Mouse (Mus musculus) liver, embryonic 11.5 days (tissue): Measurements from ENCODE around the gene Apip. TPM values are rescaled to one million over a fixed set of nuclear protein-coding genes. Genes with fewer than 3 reads are reported as not detected.

Source experiments
- ATAC-seq: fragments of 200-750 bp; cut with Nextera tagmentation; replicated peaks from 2 replicates; pipeline ENCODE4 v1.8.0; 2017; ENCODE audit warnings: moderate number of reproducible peaks, mild to moderate bottlenecking, moderate TSS enrichment, moderate library complexity; ENCODE audit not compliant: low FRiP score
- DNase-seq: peaks from one replicate; pipeline ENCODE4 v3.0.0-alpha.2; 2017; ENCODE audit warnings: low spot score
- H3K27ac ChIP-seq: fragments of 300-500 bp; sonication (generic); 2 replicates; pipeline ENCODE4 v1.5.1; 2014; ENCODE audit warnings: mild to moderate bottlenecking, low read depth, low read length, control low read depth
- H3K27me3 ChIP-seq: fragments of 300-500 bp; sonication (generic); replicated peaks from 2 replicates; pipeline ENCODE4 v1.6.1; 2014; ENCODE audit warnings: low read length, mixed read lengths; ENCODE audit not compliant: control insufficient read depth, insufficient read depth
- H3K36me3 ChIP-seq: fragments of 300-500 bp; sonication (generic); 2 replicates; pipeline ENCODE4 v1.6.1; 2014; ENCODE audit warnings: mild to moderate bottlenecking, low read length, moderate library complexity, mixed read lengths; ENCODE audit not compliant: control insufficient read depth, insufficient read depth
- H3K4me1 ChIP-seq: fragments of 300-500 bp; sonication (generic); replicated peaks from 2 replicates; pipeline ENCODE4 v1.6.1; 2014; ENCODE audit warnings: low read length, mixed read lengths; ENCODE audit not compliant: control insufficient read depth, insufficient read depth
- H3K4me2 ChIP-seq: fragments of 300-500 bp; sonication (generic); 2 replicates; pipeline ENCODE4 v1.6.1; 2014; ENCODE audit warnings: mild to moderate bottlenecking, control low read depth, moderate library complexity
- H3K4me3 ChIP-seq: fragments of 300-500 bp; sonication (generic); 2 replicates; pipeline ENCODE4 v1.5.1; 2014; ENCODE audit warnings: low read depth, low read length, control low read depth
- H3K9ac ChIP-seq: fragments of 300-500 bp; sonication (generic); 2 replicates; pipeline ENCODE4 v1.6.1; 2014; ENCODE audit warnings: low read depth, low read length, control low read depth
- H3K9me3 ChIP-seq: fragments of 300-500 bp; sonication (generic); 2 replicates; pipeline ENCODE4 v1.6.1; 2016; ENCODE audit warnings: low read length, inconsistent platforms, mixed read lengths; ENCODE audit not compliant: control insufficient read depth
- WGBS: fragments of 180-500 bp; shearing (Covaris S2); extraction: QIAGEN DNeasy Blood & Tissue Kit; methylation state at CpG from one replicate; pipeline ENCODE4 v1.1.7; 2014; 5-methylcytosine and 5-hydroxymethylcytosine counted together
- polyA plus RNA-seq: library from polyadenylated mRNA; unstranded; fragments of >200 nt; fragmentation: Nextera tagmentation; extraction: Ambion mirVana; gene quantifications from 2 replicates; pipeline ENCODE4 v1.2.1, GENCODE M21; 2014

Gene Apip
- polyA plus RNA-seq, 1 experiment from 2014 or later: 63.4 TPM

GRCm38 (mm10) chr2:103066683-103067551 is 6.6 kb upstream of the Apip start:
- WGBS: 82% methylated on average over 8 of the region's 8 CpGs
- no peak for ATAC-seq

GRCm38 (mm10) chr2:103067552-103068207 is 5.8 kb upstream of the Apip start:
- no peak overlapping the region for H3K4me3 ChIP-seq
- DNase-seq (no peak), ATAC-seq (no peak)
- no peak overlapping the region for H3K9ac ChIP-seq
- 92% methylated on average over 2 of the region's 2 CpGs for WGBS
- H3K9me3 ChIP-seq: no peaks in the 10 kb centered on the region
- no peak overlapping the region for H3K4me2 ChIP-seq
- H3K27me3 ChIP-seq: no peaks in the 10 kb centered on the region
- peaks cover 10% of the 10 kb centered on the region for H3K4me1 ChIP-seq
- H3K36me3 ChIP-seq: no peaks in the 10 kb centered on the region
- no peak overlapping the region for H3K27ac ChIP-seq

More at GRCm38 (mm10) chr2:103066683-103067551, 6.6 kb upstream of the Apip start:
- no peaks in the 10 kb centered on the region for H3K36me3 ChIP-seq
- H3K27ac ChIP-seq: no peak overlapping the region
- DNase-seq: no peak
- H3K4me3 ChIP-seq: no peak overlapping the region
- H3K9ac ChIP-seq: no peak overlapping the region
- no peaks in the 10 kb centered on the region for H3K27me3 ChIP-seq
- peaks cover 6% of the 10 kb centered on the region for H3K4me1 ChIP-seq
- H3K9me3 ChIP-seq: no peaks in the 10 kb centered on the region
- no peak overlapping the region for H3K4me2 ChIP-seq

- no peak overlapping the region for H3K4me3 ChIP-seq
- H3K9ac ChIP-seq: no peak overlapping the region
- no peak for DNase-seq
- H3K27me3 ChIP-seq: no peaks in the 10 kb centered on the region
- H3K9me3 ChIP-seq: no peaks in the 10 kb centered on the region
- WGBS: 78% methylated on average over 1 of the region's 1 CpGs
- no peak overlapping the region for H3K4me2 ChIP-seq
- peaks cover 10% of the 10 kb centered on the region for H3K4me1 ChIP-seq
- no peak for ATAC-seq
- no peak overlapping the region for H3K27ac ChIP-seq
- H3K36me3 ChIP-seq: no peaks in the 10 kb centered on the region
Measured at GRCm38 (mm10) chr2:103068602-103069001, 4.9 kb upstream of the Apip start.

- H3K4me1 ChIP-seq: peaks cover 10% of the 10 kb centered on the region
- H3K36me3 ChIP-seq: no peaks in the 10 kb centered on the region
- H3K4me2 ChIP-seq: no peak overlapping the region
- H3K27ac ChIP-seq: no peak overlapping the region
- ATAC-seq: no peak
- H3K27me3 ChIP-seq: no peaks in the 10 kb centered on the region
- 83% methylated on average over 5 of the region's 5 CpGs for WGBS
- H3K4me3 ChIP-seq: no peak overlapping the region
- no peak for DNase-seq
- H3K9me3 ChIP-seq: no peaks in the 10 kb centered on the region
- H3K9ac ChIP-seq: no peak overlapping the region
Measured at GRCm38 (mm10) chr2:103069752-103070405, 3.6 kb upstream of the Apip start.

GRCm38 (mm10) chr2:103070586-103070985 is 2.9 kb upstream of the Apip start:
- ATAC-seq: no peak
- Histone ChIP-seq H3K9me3 (no peaks in the 10 kb centered on the region), H3K4me3 (no peak overlapping the region), H3K27ac (no peak overlapping the region), H3K9ac (no peak overlapping the region), H3K4me2 (no peak overlapping the region), H3K27me3 (no peaks in the 10 kb centered on the region), H3K4me1 (peaks cover 10% of the 10 kb centered on the region), H3K36me3 (no peaks in the 10 kb centered on the region)
- no peak for DNase-seq
- WGBS: 56% methylated on average over 3 of the region's 3 CpGs

- H3K4me2 ChIP-seq: no peak overlapping the region
- H3K9ac ChIP-seq: no peak overlapping the region
- no peaks in the 10 kb centered on the region for H3K27me3 ChIP-seq
- no peaks in the 10 kb centered on the region for H3K9me3 ChIP-seq
- no peaks in the 10 kb centered on the region for H3K4me1 ChIP-seq
- WGBS: 65% methylated on average over 6 of the region's 6 CpGs
- no peak overlapping the region for H3K4me3 ChIP-seq
- ATAC-seq (no peak), DNase-seq (no peak)
- H3K27ac ChIP-seq: no peak overlapping the region
- H3K36me3 ChIP-seq: no peaks in the 10 kb centered on the region
Measured at GRCm38 (mm10) chr2:103081117-103081516, 7.6 kb downstream of the Apip start.

GRCm38 (mm10) chr2:103081706-103082105 is 8.2 kb downstream of the Apip start:
- no peaks in the 10 kb centered on the region for H3K9me3 ChIP-seq
- no peak overlapping the region for H3K27ac ChIP-seq
- H3K4me3 ChIP-seq: no peak overlapping the region
- 67% methylated on average over 5 of the region's 5 CpGs for WGBS
- DNase-seq (no peak), ATAC-seq (no peak)
- H3K4me1 ChIP-seq: no peaks in the 10 kb centered on the region
- no peak overlapping the region for H3K4me2 ChIP-seq
- no peaks in the 10 kb centered on the region for H3K36me3 ChIP-seq
- H3K9ac ChIP-seq: no peak overlapping the region
- H3K27me3 ChIP-seq: no peaks in the 10 kb centered on the region

GRCm38 (mm10) chr2:103082853-103083252 is 9.4 kb downstream of the Apip start:
- Histone ChIP-seq H3K27me3 (no peaks in the 10 kb centered on the region), H3K9ac (no peak overlapping the region), H3K4me2 (no peak overlapping the region), H3K4me3 (no peak overlapping the region), H3K27ac (no peak overlapping the region), H3K4me1 (no peaks in the 10 kb centered on the region), H3K36me3 (no peaks in the 10 kb centered on the region), H3K9me3 (no peaks in the 10 kb centered on the region)
- DNase-seq (no peak), ATAC-seq (no peak)
- WGBS: 82% methylated on average over 7 of the region's 7 CpGs
